Mouse (Mus musculus): ENCODE data around the gene Hip1. TPM values are rescaled to one million over a fixed set of nuclear protein-coding genes. Genes with fewer than 3 reads are reported as not detected.
A peak's percentile ranks its signal among the peaks of the same experiment; 100 is the strongest.

Gene Hip1
- polyA plus RNA-seq, 1 experiment from 2014 or later = 7.3 TPM

DNA sequence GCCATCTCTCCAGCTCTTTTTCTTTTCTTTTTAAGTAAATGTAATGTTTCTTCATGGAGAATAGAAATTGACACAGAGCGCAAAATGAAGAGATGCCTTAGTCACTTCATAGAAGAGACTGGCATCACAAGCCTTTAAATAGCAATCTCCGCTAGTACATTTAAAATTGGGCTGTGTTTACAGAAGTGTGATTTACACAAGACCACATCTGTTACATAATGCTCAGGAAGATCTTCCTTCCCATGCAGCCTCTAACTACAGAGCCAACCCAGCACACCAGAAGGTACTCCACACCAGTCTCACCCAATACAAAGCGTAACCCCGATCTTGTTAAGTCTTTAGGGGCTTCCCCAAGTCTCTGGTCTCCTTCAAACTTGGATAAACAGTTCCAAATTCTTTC lies 73.2 kb downstream of the Hip1 start:
- no peak overlapping the region for H3K9ac ChIP-seq (ENCODE audit: low read length)
- no peaks in the 10 kb centered on the region for H3K36me3 ChIP-seq (ENCODE audit: control insufficient read depth, insufficient read depth, low read length)
- DNase-seq (ENCODE audit: low spot score) = no peak
- H3K4me3 ChIP-seq (ENCODE audit: low read depth, low read length) = no peak overlapping the region
- H3K9me3 ChIP-seq (ENCODE audit: control insufficient read depth, low read length) = no peaks in the 10 kb centered on the region
- ATAC-seq (ENCODE audit: low FRiP score, low TSS enrichment) = no peak
- no peaks in the 10 kb centered on the region for H3K4me1 ChIP-seq (replicated peaks; ENCODE audit: control insufficient read depth, insufficient read depth)
- no peak overlapping the region for H3K4me2 ChIP-seq (replicated peaks; ENCODE audit: low read depth)
- TF ChIP-seq EP300 (optimal IDR thresholded peaks at IDR 0.05) = no peak
- no peak for TF ChIP-seq CTCF (IDR thresholded peaks at IDR 0.05; ENCODE audit: low read depth)
- no peaks in the 10 kb centered on the region for H3K27me3 ChIP-seq (ENCODE audit: control insufficient read depth, insufficient read depth, low read length)
- WGBS = 87% methylated on average over 4 of the region's 4 CpGs
- no peak overlapping the region for H3K27ac ChIP-seq (replicated peaks)

DNA sequence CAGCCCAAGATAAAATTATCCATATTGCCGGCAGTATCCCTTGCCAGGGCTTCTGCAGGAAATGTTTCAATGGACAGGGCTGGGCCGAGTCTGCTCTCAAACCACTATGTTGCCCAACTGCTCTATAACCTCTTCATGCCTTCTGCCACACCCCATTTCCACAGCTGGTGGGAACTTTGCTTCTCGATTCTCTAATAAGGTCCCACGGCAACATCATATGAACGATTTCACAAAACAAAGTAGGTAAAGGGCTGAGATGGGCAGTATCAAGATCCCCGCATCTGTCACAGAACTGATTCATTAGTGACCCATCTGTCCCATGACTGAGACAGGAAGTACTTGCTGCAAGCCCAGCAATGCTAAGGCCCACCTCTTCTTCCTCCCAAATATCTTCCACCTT lies 76.6 kb downstream of the Hip1 start:
- no peak for ATAC-seq (ENCODE audit: low FRiP score, low TSS enrichment)

DNA sequence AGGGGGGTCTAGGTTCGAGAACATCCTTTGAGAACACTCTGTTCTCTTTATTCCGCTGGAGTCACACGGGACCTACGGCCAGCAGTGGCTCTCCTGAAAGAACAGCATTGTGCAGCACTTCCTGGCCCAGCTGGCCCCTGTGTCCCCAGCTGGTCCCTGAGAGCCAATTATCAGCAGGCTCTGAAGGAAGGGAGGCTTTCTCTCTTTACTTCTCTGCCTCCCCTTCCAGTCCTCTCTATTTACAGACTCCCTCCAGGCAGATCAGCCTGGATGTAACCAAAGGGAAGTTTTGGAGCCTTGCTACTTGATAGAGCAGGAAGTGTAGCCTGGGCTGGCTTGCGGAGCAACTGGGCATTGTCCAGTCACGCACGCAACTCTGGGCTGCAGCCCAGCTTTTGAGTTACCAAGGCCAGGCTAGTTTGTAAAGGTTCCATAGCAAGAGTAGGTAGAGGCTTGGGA lies 79.1 kb downstream of the Hip1 start:
- no peaks in the 10 kb centered on the region for H3K9me3 ChIP-seq (ENCODE audit: control insufficient read depth, low read length)
- ATAC-seq (ENCODE audit: low FRiP score, low TSS enrichment) (peak; percentile 53; the same call in 1 of the 2 replicates), DNase-seq (ENCODE audit: low spot score) (peak; percentile 22)
- no peak for TF ChIP-seq CTCF (IDR thresholded peaks at IDR 0.05; ENCODE audit: low read depth)
- no peak for TF ChIP-seq EP300 (optimal IDR thresholded peaks at IDR 0.05)
- H3K4me2 ChIP-seq (replicated peaks; ENCODE audit: low read depth) = no peak overlapping the region
- 67% methylated on average over 7 of the region's 7 CpGs for WGBS
- no peaks in the 10 kb centered on the region for H3K27me3 ChIP-seq (ENCODE audit: control insufficient read depth, insufficient read depth, low read length)
- no peak overlapping the region for H3K4me3 ChIP-seq (ENCODE audit: low read depth, low read length)
- peak overlapping the region; percentile 77 for H3K27ac ChIP-seq (replicated peaks)
- H3K36me3 ChIP-seq (ENCODE audit: control insufficient read depth, insufficient read depth, low read length) = no peaks in the 10 kb centered on the region
- H3K4me1 ChIP-seq (replicated peaks; ENCODE audit: control insufficient read depth, insufficient read depth) = no peaks in the 10 kb centered on the region
- H3K9ac ChIP-seq (ENCODE audit: low read length) = no peak overlapping the region

More for the DNA sequence above, 76.6 kb downstream of the Hip1 start:
- no peaks in the 10 kb centered on the region for H3K36me3 ChIP-seq (ENCODE audit: control insufficient read depth, insufficient read depth, low read length)
- H3K4me3 ChIP-seq (ENCODE audit: low read depth, low read length) = no peak overlapping the region
- TF ChIP-seq EP300 (optimal IDR thresholded peaks at IDR 0.05) (no peak), CTCF (IDR thresholded peaks at IDR 0.05; ENCODE audit: low read depth) (no peak)
- H3K9me3 ChIP-seq (ENCODE audit: control insufficient read depth, low read length) = no peaks in the 10 kb centered on the region
- 91% methylated on average over 6 of the region's 6 CpGs for WGBS
- H3K27me3 ChIP-seq (ENCODE audit: control insufficient read depth, insufficient read depth, low read length) = no peaks in the 10 kb centered on the region
- H3K4me2 ChIP-seq (replicated peaks; ENCODE audit: low read depth) = no peak overlapping the region
- H3K27ac ChIP-seq (replicated peaks) = no peak overlapping the region
- DNase-seq (ENCODE audit: low spot score) = no peak
- no peak overlapping the region for H3K9ac ChIP-seq (ENCODE audit: low read length)
- no peaks in the 10 kb centered on the region for H3K4me1 ChIP-seq (replicated peaks; ENCODE audit: control insufficient read depth, insufficient read depth)

DNA sequence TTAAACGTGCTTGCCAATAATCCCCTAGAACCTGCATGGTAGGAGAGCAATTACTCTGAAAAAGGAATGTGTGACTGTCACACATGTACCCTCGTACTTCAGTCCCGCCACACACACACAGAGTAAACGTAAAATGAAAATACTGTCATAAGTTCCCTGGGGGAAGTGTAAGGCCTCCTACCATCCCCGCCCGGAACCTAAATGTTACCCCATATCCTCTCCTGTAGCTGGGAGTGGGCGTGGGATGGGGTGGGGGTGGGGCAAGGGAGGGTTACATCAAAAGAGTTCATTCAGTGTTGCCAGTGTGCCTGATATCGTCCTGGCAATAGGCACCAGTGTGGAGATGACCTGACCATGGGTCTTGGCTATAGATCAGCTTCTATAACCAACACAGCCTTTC lies 81.5 kb downstream of the Hip1 start:
- Histone ChIP-seq H3K27me3 (ENCODE audit: control insufficient read depth, insufficient read depth, low read length) (no peaks in the 10 kb centered on the region), H3K4me2 (replicated peaks; ENCODE audit: low read depth) (no peak overlapping the region), H3K36me3 (ENCODE audit: control insufficient read depth, insufficient read depth, low read length) (no peaks in the 10 kb centered on the region), H3K4me1 (replicated peaks; ENCODE audit: control insufficient read depth, insufficient read depth) (no peaks in the 10 kb centered on the region), H3K9me3 (ENCODE audit: control insufficient read depth, low read length) (no peaks in the 10 kb centered on the region), H3K9ac (ENCODE audit: low read length) (no peak overlapping the region), H3K4me3 (ENCODE audit: low read depth, low read length) (no peak overlapping the region), H3K27ac (replicated peaks) (no peak overlapping the region)
- WGBS = 76% methylated on average over 8 of the region's 8 CpGs
- TF ChIP-seq CTCF (IDR thresholded peaks at IDR 0.05; ENCODE audit: low read depth) = no peak
- no peak for TF ChIP-seq EP300 (optimal IDR thresholded peaks at IDR 0.05)
- no peak for DNase-seq (ENCODE audit: low spot score)
- ATAC-seq (ENCODE audit: low FRiP score, low TSS enrichment) = no peak

DNA sequence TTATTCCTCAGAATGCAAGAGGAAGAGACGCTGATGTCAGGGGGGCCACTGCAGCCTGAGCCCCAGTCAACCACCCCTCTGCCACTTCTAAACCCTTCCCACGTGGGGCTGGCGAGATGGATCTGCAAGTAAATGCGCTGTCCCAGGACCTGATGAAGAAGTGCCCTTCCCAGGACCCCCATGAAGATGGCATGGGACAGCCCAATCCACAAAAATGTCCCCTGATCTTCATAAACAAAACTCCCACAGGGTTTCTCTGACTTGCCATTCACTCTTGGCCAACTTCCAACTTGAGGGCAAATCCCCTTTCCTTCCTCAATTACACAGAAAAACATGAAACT lies 84.1 kb downstream of the Hip1 start:
- no peak overlapping the region for H3K4me3 ChIP-seq (ENCODE audit: low read depth, low read length)
- WGBS = 87% methylated on average over 4 of the region's 4 CpGs
- no peak overlapping the region; the same call in 1 of the 2 replicates for H3K4me2 ChIP-seq (replicated peaks; ENCODE audit: low read depth)
- H3K27ac ChIP-seq (replicated peaks) = peak overlapping the region; percentile 58
- 0 out of 2 replicates have a peak, but pooled peaks cover 4% of the 10 kb centered on the region for H3K36me3 ChIP-seq (ENCODE audit: control insufficient read depth, insufficient read depth, low read length)
- DNase-seq (ENCODE audit: low spot score) = no peak
- H3K27me3 ChIP-seq (ENCODE audit: control insufficient read depth, insufficient read depth, low read length) = no peaks in the 10 kb centered on the region
- H3K4me1 ChIP-seq (replicated peaks; ENCODE audit: control insufficient read depth, insufficient read depth) = no peaks in the 10 kb centered on the region
- no peaks in the 10 kb centered on the region for H3K9me3 ChIP-seq (ENCODE audit: control insufficient read depth, low read length)
- TF ChIP-seq CTCF (IDR thresholded peaks at IDR 0.05; ENCODE audit: low read depth) (no peak), EP300 (optimal IDR thresholded peaks at IDR 0.05) (no peak)
- no peak overlapping the region for H3K9ac ChIP-seq (ENCODE audit: low read length)
- no peak for ATAC-seq (ENCODE audit: low FRiP score, low TSS enrichment)

DNA sequence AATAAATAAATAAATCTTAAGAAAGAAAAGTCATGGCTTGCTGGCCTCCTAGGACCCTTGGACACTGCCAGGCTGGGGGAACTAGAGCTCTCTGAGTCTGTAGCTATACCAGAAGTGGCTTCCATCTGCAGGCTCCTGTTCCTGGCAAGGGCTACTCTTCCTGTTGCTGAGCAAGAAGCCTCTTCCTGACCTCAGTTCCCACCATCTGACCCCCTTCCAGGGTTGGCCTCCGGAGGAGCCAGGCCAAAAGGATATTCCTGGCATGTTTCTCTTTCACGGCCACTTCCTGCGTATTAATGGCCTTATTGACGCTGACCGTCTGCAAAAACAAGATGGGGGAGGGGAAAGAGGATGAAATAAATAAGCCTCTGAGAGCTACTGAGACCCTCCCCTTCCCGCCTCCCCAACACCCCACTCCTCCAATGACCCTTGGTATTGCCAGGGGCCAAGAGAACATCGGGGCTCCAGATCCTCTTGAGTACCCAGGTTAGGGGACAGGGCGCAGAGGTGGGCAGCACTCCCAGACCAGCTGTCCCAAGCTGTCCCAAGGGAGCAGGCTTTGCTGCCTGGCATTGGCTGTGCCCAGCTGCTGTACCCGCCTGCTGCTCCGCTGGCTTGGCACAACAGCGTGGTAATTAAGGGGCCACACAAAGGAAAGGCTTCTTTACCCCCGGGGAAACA lies 84.6 kb downstream of the Hip1 start:
- no peak overlapping the region for H3K4me3 ChIP-seq (ENCODE audit: low read depth, low read length)
- WGBS = 79% methylated on average over 12 of the region's 12 CpGs
- ATAC-seq (ENCODE audit: low FRiP score, low TSS enrichment) = peak; percentile 52; the same call in 1 of the 2 replicates
- no peak for DNase-seq (ENCODE audit: low spot score)
- no peaks in the 10 kb centered on the region for H3K9me3 ChIP-seq (ENCODE audit: control insufficient read depth, low read length)
- H3K36me3 ChIP-seq (ENCODE audit: control insufficient read depth, insufficient read depth, low read length) = peaks cover 4% of the 10 kb centered on the region; the same call in 1 of the 2 replicates
- TF ChIP-seq EP300 (optimal IDR thresholded peaks at IDR 0.05) = no peak
- TF ChIP-seq CTCF (IDR thresholded peaks at IDR 0.05; ENCODE audit: low read depth) = no peak
- no peaks in the 10 kb centered on the region for H3K4me1 ChIP-seq (replicated peaks; ENCODE audit: control insufficient read depth, insufficient read depth)
- no peak overlapping the region; the same call in 1 of the 2 replicates for H3K4me2 ChIP-seq (replicated peaks; ENCODE audit: low read depth)
- peak overlapping the region; percentile 58 for H3K27ac ChIP-seq (replicated peaks)
- H3K27me3 ChIP-seq (ENCODE audit: control insufficient read depth, insufficient read depth, low read length) = no peaks in the 10 kb centered on the region
- H3K9ac ChIP-seq (ENCODE audit: low read length) = no peak overlapping the region

Measured in stomach, postnatal 0 days (tissue).